Mouse (Mus musculus) brain, embryonic 14.5 days (tissue): Measurements from ENCODE around the gene Tmem151b.

ENCODE experiments used
- CTCF ChIP-seq: fragments of 200-500 bp; IDR thresholded peaks from 2 replicates; pipeline ENCODE4 v1.5.1; 2012; ENCODE audit warnings: inconsistent platforms, mild to moderate bottlenecking, moderate library complexity, borderline replicate concordance; ENCODE audit not compliant: insufficient read depth, insufficient read length; ENCODE audit errors: extremely low read depth
- POLR2A ChIP-seq: fragments of 200-500 bp; IDR thresholded peaks from 2 replicates; pipeline ENCODE4 v1.6.1; 2012; ENCODE audit warnings: mild to moderate bottlenecking, inconsistent platforms, borderline replicate concordance; ENCODE audit not compliant: poor library complexity, insufficient read depth, insufficient read length, severe bottlenecking; ENCODE audit errors: extremely low read depth

DNA sequence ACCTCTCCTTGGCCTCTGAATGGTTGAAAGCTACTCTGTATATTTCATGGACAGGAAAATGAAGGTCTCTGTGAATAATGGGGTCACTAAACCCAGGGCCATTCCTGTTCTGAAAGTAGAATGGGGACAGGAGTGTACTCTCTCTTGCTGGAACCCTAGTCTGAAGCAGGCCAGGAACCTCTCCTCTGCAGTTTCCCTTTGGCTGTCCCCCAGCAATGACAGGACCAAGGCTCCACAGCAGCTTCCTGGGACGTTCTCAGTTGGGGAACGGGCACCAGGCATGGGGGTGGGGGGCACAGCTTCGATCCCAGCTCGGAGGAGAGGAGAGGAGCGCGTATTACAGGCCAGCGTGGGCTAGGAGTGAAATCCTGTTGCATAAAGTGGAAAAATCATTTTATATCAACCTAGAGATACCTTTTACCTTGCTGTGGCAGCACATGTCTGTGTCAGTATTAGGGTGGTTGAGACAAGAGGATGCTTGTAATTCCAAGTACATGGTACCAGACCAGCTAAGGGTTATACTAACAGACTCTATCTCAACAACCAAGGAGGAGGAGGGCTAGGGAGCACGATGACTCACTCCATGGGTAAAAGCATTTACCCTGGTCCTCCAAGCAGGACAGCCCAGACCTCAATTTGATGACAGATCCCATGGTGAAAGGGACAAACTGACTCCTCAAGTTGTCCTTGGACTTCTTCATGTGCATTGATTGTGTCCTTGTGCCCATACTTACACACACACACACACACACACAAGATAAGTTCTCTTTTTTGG lies 25.8 kb upstream of the Tmem151b start:
- TF ChIP-seq POLR2A (no peak), CTCF (no peak)
